14 mouse cellular contexts compared by ENCODE assay signal in the genomic region with DNA sequence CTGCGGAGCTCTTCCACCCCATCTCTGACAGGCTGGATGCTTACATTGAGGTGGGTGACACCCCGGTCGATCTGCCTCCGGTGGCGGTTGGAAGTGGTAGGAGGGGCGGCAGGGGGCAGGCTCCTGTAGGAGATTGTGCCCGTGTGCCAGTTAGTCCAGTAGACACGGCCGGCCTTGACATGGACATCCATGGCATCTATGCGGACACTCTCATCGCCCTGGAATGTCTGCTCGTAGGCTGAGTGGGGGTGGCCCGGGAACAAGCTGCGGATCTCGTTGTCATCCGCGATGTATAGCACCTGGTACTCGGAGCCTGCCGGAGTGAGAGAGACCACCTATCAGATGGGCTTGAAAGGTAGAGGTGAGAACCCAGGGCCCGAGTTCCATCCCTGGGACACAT. TPM values are rescaled to one million over a fixed set of nuclear protein-coding genes. Genes with fewer than 3 reads are reported as not detected.
"Had no signal": no experiment of that assay in that cellular context is flagged by ENCODE, and none has a peak within 500 bp of the region (broad histone marks: within the 10 kb centered on the region; RNA-seq: fewer than 3 reads in every experiment).

No protein-coding gene starts in this region.

- DNase-seq: retina, postnatal 1 day; right cerebral cortex, adult 18-20 months; right cerebral cortex, postnatal 14 days; right cerebral cortex, postnatal 25 days; right cerebral cortex, postnatal 4 days; spleen, adult 18-20 months; thymus, adult 18-20 months; thymus, adult 2 months; thymus, postnatal 14 days; thymus, postnatal 25 days; thymus, postnatal 36 days; thymus, postnatal 4 days had no signal

RNA-seq across cellular contexts. Expression of gene Nxph4, which starts 10.0 kb away (rescaled TPM):
- total RNA-seq: neutrophil, adult 5-6 weeks had no signal
- polyA plus RNA-seq: spleen, adult 2 months had no signal

RNA-seq across cellular contexts. Expression of gene Ndufa4l2, which starts 29.6 kb away (rescaled TPM):
- total RNA-seq: neutrophil, adult 5-6 weeks had no signal
